Mouse (Mus musculus) heart, postnatal 25 days (tissue): ENCODE results near the gene Bcam. TPM values are rescaled to one million over a fixed set of nuclear protein-coding genes. Genes with fewer than 3 reads are reported as not detected.
A peak's percentile ranks its signal among the peaks of the same experiment; 100 is the strongest.
"Not testable (repeated sequence)": the region's sequence is repeated elsewhere in the genome, so short reads cannot be mapped to it uniquely, and the experiment has no call there.

Source experiments
- DNase-seq: peaks from one replicate; pipeline ENCODE4 v3.0.0; 2022; ENCODE audit warnings: low spot score
- intact Hi-C: fragments of 180-260 bp; cut with DNase I; formaldehyde crosslinking; loops from one replicate; pipeline ENCODE4 v1.15.1; 2025
- total RNA-seq, 2 experiments: library from RNA; stranded (reverse); gene quantifications; 2 replicates each; pipeline ENCODE4 v1.2.3; 2021

The Bcam gene
- total RNA-seq, 2 experiments from 2014 or later: 220 to 229 TPM

- DNase-seq, intact Hi-C loops: not testable (repeated sequence)
Measured at GRCm38 (mm10) chr7:19791504-19791903, 20.7 kb upstream of the Bcam start.

- DNase-seq: peak; percentile 70
- intact Hi-C loops: loop anchor here (1.0 kb wide), 1 partner anchor 40 kb away; the partner anchor contains the start of gene Nectin2
Measured at GRCm38 (mm10) chr7:19789904-19790347, 19.1 kb upstream of the Bcam start.

GRCm38 (mm10) chr7:19785874-19786458 lies 15.2 kb upstream of the Bcam start:
- intact Hi-C loops: no loop called here
- DNase-seq: no peak

- intact Hi-C loops: no loop called here
Measured at GRCm38 (mm10) chr7:19784764-19785535, 14.1 kb upstream of the Bcam start.

GRCm38 (mm10) chr7:19783630-19784029 lies 12.8 kb upstream of the Bcam start:
- peak; percentile 63 for DNase-seq
- intact Hi-C loops: no loop called here

More at GRCm38 (mm10) chr7:19784764-19785535, 14.1 kb upstream of the Bcam start:
- no peak for DNase-seq

GRCm38 (mm10) chr7:19782645-19783044 lies 11.8 kb upstream of the Bcam start:
- intact Hi-C loops: no loop called here
- DNase-seq: no peak

- no peak for DNase-seq
- intact Hi-C loops: no loop called here
Measured at GRCm38 (mm10) chr7:19781741-19782140, 10.9 kb upstream of the Bcam start.

GRCm38 (mm10) chr7:19779903-19780302 lies 9.1 kb upstream of the Bcam start:
- intact Hi-C loops: no loop called here
- DNase-seq: no peak

- no peak for DNase-seq
- intact Hi-C loops: no loop called here
Measured at GRCm38 (mm10) chr7:19778645-19779044, 7.8 kb upstream of the Bcam start.

- intact Hi-C loops: no loop called here
- DNase-seq: no peak
Measured at GRCm38 (mm10) chr7:19777049-19777723, 6.4 kb upstream of the Bcam start.

- intact Hi-C loops: loop anchor here (2.0 kb wide), 1 partner anchor 17 kb away; no protein-coding TSS in a partner anchor
Measured at GRCm38 (mm10) chr7:19771682-19772081, 866 bp upstream of the Bcam start.

GRCm38 (mm10) chr7:19770375-19770754 lies 451 bp downstream of the Bcam start:
- intact Hi-C loops: loop anchor here (2.0 kb wide), 1 partner anchor 16 kb away; no protein-coding TSS in a partner anchor
- DNase-seq: peak; percentile 81

More at GRCm38 (mm10) chr7:19771682-19772081, 866 bp upstream of the Bcam start:
- DNase-seq: no peak

GRCm38 (mm10) chr7:19769434-19770374 lies 1.1 kb downstream of the Bcam start:
- intact Hi-C loops: loop anchor here (2.0 kb wide), 1 partner anchor 15 kb away; no protein-coding TSS in a partner anchor
- no peak for DNase-seq

- intact Hi-C loops: no loop called here
- no peak for DNase-seq
Measured at GRCm38 (mm10) chr7:19769001-19769400, 1.8 kb downstream of the Bcam start.

- intact Hi-C loops: no loop called here
- DNase-seq: no peak
Measured at GRCm38 (mm10) chr7:19768251-19768650, 2.6 kb downstream of the Bcam start.

- intact Hi-C loops: no loop called here
- DNase-seq: no peak
Measured at GRCm38 (mm10) chr7:19764581-19764980, 6.2 kb downstream of the Bcam start.

GRCm38 (mm10) chr7:19763829-19764477 lies 6.9 kb downstream of the Bcam start:
- intact Hi-C loops: no loop called here
- no peak for DNase-seq

GRCm38 (mm10) chr7:19762283-19762682 lies 8.5 kb downstream of the Bcam start:
- intact Hi-C loops: no loop called here
- no peak for DNase-seq

- intact Hi-C loops: no loop called here
- no peak for DNase-seq
Measured at GRCm38 (mm10) chr7:19760021-19760420, 10.8 kb downstream of the Bcam start.
